Mouse (Mus musculus): Measurements from ENCODE around the gene Bcl2. TPM values are rescaled to one million over a fixed set of nuclear protein-coding genes. Genes with fewer than 3 reads are reported as not detected.

Gene Bcl2
- total and polyA plus RNA-seq, 3 experiments, result 30.9 to 87.0 (median 38.8) TPM

GRCm38 (mm10) chr1:106589141-106589540, 124.9 kb downstream of the Bcl2 start:
- Histone ChIP-seq H3K4me1 (ENCODE audit: control insufficient read depth in 1 of 2, insufficient read depth in 2 of 2, low read length in 2 of 2) (no peaks in the 10 kb centered on the region), H3K4me3 (ENCODE audit: control insufficient read depth in 1 of 2, insufficient read depth in 1 of 2, low read depth in 2 of 2, low read length in 2 of 2) (no peak overlapping the region), H3K27ac (ENCODE audit: control insufficient read depth, low read depth, low read length) (no peak overlapping the region), H3K36me3 (ENCODE audit: control insufficient read depth in 1 of 2, insufficient read depth in 2 of 2, low read length in 2 of 2) (no peaks in the 10 kb centered on the region), H3K9me3 (replicated peaks; ENCODE audit: insufficient read depth, low read length) (no peaks in the 10 kb centered on the region), H3K9ac (ENCODE audit: control insufficient read depth, low read depth, low read length, poor library complexity, severe bottlenecking) (no peak overlapping the region), H3K79me2 (ENCODE audit: control insufficient read depth, insufficient read depth, low read length, poor library complexity) (peaks cover 2% of the 10 kb centered on the region; the same call in 1 of the 2 replicates), H3K27me3 (ENCODE audit: control insufficient read depth in 1 of 2, insufficient read depth in 2 of 2, low read length in 2 of 2) (no peaks in the 10 kb centered on the region)
- no peak for DNase-seq (ENCODE audit: low read depth, low spot score)
- TF ChIP-seq ELF1 (IDR thresholded peaks at IDR 0.05; ENCODE audit: low read depth, low read length), result no peak
- TF ChIP-seq BHLHE40 (IDR thresholded peaks at IDR 0.05; ENCODE audit: borderline replicate concordance, low read depth, low read length), result no peak
- TF ChIP-seq ZNF384 (IDR thresholded peaks at IDR 0.05; ENCODE audit: low read depth, low read length), result no peak
- no peak for TF ChIP-seq HCFC1 (IDR thresholded peaks at IDR 0.05; ENCODE audit: low read depth, low read length)
- no peak for TF ChIP-seq E2F4 (IDR thresholded peaks at IDR 0.05; ENCODE audit: borderline replicate concordance, low read depth, low read length)
- no peak for TF ChIP-seq NELFE (IDR thresholded peaks at IDR 0.05; ENCODE audit: low read depth, low read length)
- no peak for TF ChIP-seq UBTF (IDR thresholded peaks at IDR 0.05; ENCODE audit: borderline replicate concordance, insufficient read depth, low read depth, low read length)
- no peak for TF ChIP-seq MAX (IDR thresholded peaks at IDR 0.05; ENCODE audit: low read length)
- no peak for TF ChIP-seq EP300 (IDR thresholded peaks at IDR 0.05; ENCODE audit: low read depth in 1 of 2, low read length in 2 of 2)

GRCm38 (mm10) chr1:106587866-106588470, 126.1 kb downstream of the Bcl2 start:
- no peak overlapping the region for H3K27ac ChIP-seq (ENCODE audit: control insufficient read depth, low read depth, low read length)
- H3K4me3 ChIP-seq (ENCODE audit: control insufficient read depth in 1 of 2, insufficient read depth in 1 of 2, low read depth in 2 of 2, low read length in 2 of 2), result no peak overlapping the region
- TF ChIP-seq CHD2 (IDR thresholded peaks at IDR 0.05; ENCODE audit: low read length) (no peak), ZC3H11A (IDR thresholded peaks at IDR 0.05; ENCODE audit: low read depth, low read length) (no peak), USF1 (IDR thresholded peaks at IDR 0.05; ENCODE audit: low read depth, low read length) (no peak)
- H3K79me2 ChIP-seq (ENCODE audit: control insufficient read depth, insufficient read depth, low read length, poor library complexity), result peaks cover 2% of the 10 kb centered on the region; the same call in 1 of the 2 replicates
- no peaks in the 10 kb centered on the region for H3K36me3 ChIP-seq (ENCODE audit: control insufficient read depth in 1 of 2, insufficient read depth in 2 of 2, low read length in 2 of 2)
- no peak for DNase-seq (ENCODE audit: low read depth, low spot score)
- H3K9ac ChIP-seq (ENCODE audit: control insufficient read depth, low read depth, low read length, poor library complexity, severe bottlenecking), result no peak overlapping the region
- H3K9me3 ChIP-seq (replicated peaks; ENCODE audit: insufficient read depth, low read length), result no peaks in the 10 kb centered on the region
- H3K4me1 ChIP-seq (ENCODE audit: control insufficient read depth in 1 of 2, insufficient read depth in 2 of 2, low read length in 2 of 2), result no peaks in the 10 kb centered on the region
- H3K27me3 ChIP-seq (ENCODE audit: control insufficient read depth in 1 of 2, insufficient read depth in 2 of 2, low read length in 2 of 2), result no peaks in the 10 kb centered on the region

- no peaks in the 10 kb centered on the region for H3K4me1 ChIP-seq (ENCODE audit: control insufficient read depth in 1 of 2, insufficient read depth in 2 of 2, low read length in 2 of 2)
These were observed 127.3 kb downstream of the Bcl2 start for GRCm38 (mm10) chr1:106586761-106587160.

More at GRCm38 (mm10) chr1:106586761-106587160, 127.3 kb downstream of the Bcl2 start:
- Histone ChIP-seq H3K36me3 (ENCODE audit: control insufficient read depth in 1 of 2, insufficient read depth in 2 of 2, low read length in 2 of 2) (no peaks in the 10 kb centered on the region), H3K4me3 (ENCODE audit: control insufficient read depth in 1 of 2, insufficient read depth in 1 of 2, low read depth in 2 of 2, low read length in 2 of 2) (no peak overlapping the region), H3K79me2 (ENCODE audit: control insufficient read depth, insufficient read depth, low read length, poor library complexity) (no peaks in the 10 kb centered on the region; the same call in 1 of the 2 replicates), H3K27ac (ENCODE audit: control insufficient read depth, low read depth, low read length) (no peak overlapping the region), H3K9me3 (replicated peaks; ENCODE audit: insufficient read depth, low read length) (no peaks in the 10 kb centered on the region), H3K9ac (ENCODE audit: control insufficient read depth, low read depth, low read length, poor library complexity, severe bottlenecking) (no peak overlapping the region), H3K27me3 (ENCODE audit: control insufficient read depth in 1 of 2, insufficient read depth in 2 of 2, low read length in 2 of 2) (no peaks in the 10 kb centered on the region)
- TF ChIP-seq TBP (IDR thresholded peaks at IDR 0.05; ENCODE audit: low read depth, low read length), result no peak
- no peak for TF ChIP-seq RAD21 (IDR thresholded peaks at IDR 0.05; ENCODE audit: low read depth, low read length)
- TF ChIP-seq UBTF (IDR thresholded peaks at IDR 0.05; ENCODE audit: borderline replicate concordance, insufficient read depth, low read depth, low read length), result no peak
- no peak for TF ChIP-seq NRF1 (IDR thresholded peaks at IDR 0.05; ENCODE audit: insufficient read depth, low read depth, low read length, poor library complexity, severe bottlenecking)
- TF ChIP-seq TAL1 (IDR thresholded peaks at IDR 0.05; ENCODE audit: low read length), result no peak
- no peak for TF ChIP-seq SIN3A (IDR thresholded peaks at IDR 0.05; ENCODE audit: low read length)
- TF ChIP-seq NELFE (IDR thresholded peaks at IDR 0.05; ENCODE audit: low read depth, low read length), result no peak
- TF ChIP-seq ZC3H11A (IDR thresholded peaks at IDR 0.05; ENCODE audit: low read depth, low read length), result no peak
- no peak for TF ChIP-seq SMC3 (IDR thresholded peaks at IDR 0.05; ENCODE audit: low read depth, low read length)
- no peak for TF ChIP-seq CTCF (IDR thresholded peaks at IDR 0.05 in 2 of 3, conservative IDR thresholded peaks at IDR 0.05 in 1 of 3; ENCODE audit: control insufficient read depth in 1 of 3, insufficient read depth in 1 of 3, low read depth in 2 of 3, low read length in 3 of 3, poor library complexity in 1 of 3, severe bottlenecking in 1 of 3)
- no peak for DNase-seq (ENCODE audit: low read depth, low spot score)
